Mouse (Mus musculus) myocyte (in vitro differentiated cells): ENCODE measurements around the gene Aig1. TPM values are rescaled to one million over a fixed set of nuclear protein-coding genes. Genes with fewer than 3 reads are reported as not detected.

ENCODE experiments used
- H3K27me3 ChIP-seq: one replicate; pipeline ENCODE4 v1.6.1; 2011; ENCODE audit not compliant: control insufficient read depth, insufficient read depth, insufficient read length
- H3K36me3 ChIP-seq: one replicate; pipeline ENCODE4 v1.6.1; 2011; ENCODE audit not compliant: control insufficient read depth, insufficient read depth
- H3K4me2 ChIP-seq: one replicate; pipeline ENCODE4 v1.6.1; 2011; ENCODE audit warnings: low read depth, control low read depth
- H3K4me3 ChIP-seq: one replicate; pipeline ENCODE4 v1.5.1; 2011; ENCODE audit warnings: mild to moderate bottlenecking, control low read depth, moderate library complexity
- H3K79me2 ChIP-seq: one replicate; pipeline ENCODE4 v1.6.1; 2011; ENCODE audit not compliant: control insufficient read depth, insufficient read depth
- H3ac ChIP-seq: one replicate; pipeline ENCODE4 v1.6.1; 2011; ENCODE audit not compliant: control insufficient read depth, insufficient read length
- CEBPB ChIP-seq: IDR thresholded peaks from 2 replicates; pipeline ENCODE4 v1.6.1; 2011; ENCODE audit warnings: mild to moderate bottlenecking, moderate library complexity; ENCODE audit not compliant: poor library complexity, insufficient read depth, severe bottlenecking
- E2F4 ChIP-seq: IDR thresholded peaks from one replicate; pipeline ENCODE4 v1.6.1; 2011; ENCODE audit warnings: mild to moderate bottlenecking, control low read depth, moderate library complexity; ENCODE audit not compliant: insufficient read depth
- MAX ChIP-seq: IDR thresholded peaks from one replicate; pipeline ENCODE4 v1.6.1; 2011; ENCODE audit warnings: low read depth, mild to moderate bottlenecking, control low read depth
- MYOD1 ChIP-seq, 3 experiments: IDR thresholded peaks; one replicate each; pipeline ENCODE4 v1.6.1; 2011; ENCODE audit warnings: control low read depth in 2 of 3, low read depth in 2 of 3, mild to moderate bottlenecking in 2 of 3, moderate library complexity in 1 of 3; ENCODE audit not compliant: insufficient read length in 2 of 3, control insufficient read depth in 1 of 3
- MYOG ChIP-seq, 3 experiments: IDR thresholded peaks; one replicate each; pipeline ENCODE4 v1.6.1; 2011; ENCODE audit warnings: control low read depth in 2 of 3, low read depth in 2 of 3, mild to moderate bottlenecking in 2 of 3; ENCODE audit not compliant: insufficient read length in 2 of 3, control insufficient read depth in 1 of 3, insufficient read depth in 1 of 3
- POLR2A ChIP-seq: IDR thresholded peaks from one replicate; pipeline ENCODE4 v1.6.1; 2011; ENCODE audit warnings: low read depth, mild to moderate bottlenecking, control low read depth, moderate library complexity; ENCODE audit not compliant: insufficient read length
- POLR2AphosphoS2 ChIP-seq: IDR thresholded peaks from one replicate; pipeline ENCODE4 v1.6.1; 2011; ENCODE audit warnings: low read depth, control low read depth; ENCODE audit not compliant: insufficient read length
- REST ChIP-seq: IDR thresholded peaks from one replicate; pipeline ENCODE4 v1.6.1; 2011; ENCODE audit warnings: mild to moderate bottlenecking, control low read depth, moderate library complexity; ENCODE audit not compliant: insufficient read depth, insufficient read length
- SRF ChIP-seq: IDR thresholded peaks from one replicate; pipeline ENCODE4 v1.6.1; 2011; ENCODE audit warnings: low read depth; ENCODE audit not compliant: control insufficient read depth, insufficient read length
- TCF12 ChIP-seq: IDR thresholded peaks from one replicate; pipeline ENCODE4 v1.6.1; 2011; ENCODE audit warnings: mild to moderate bottlenecking, control low read depth; ENCODE audit not compliant: poor library complexity, insufficient read depth, severe bottlenecking
- TCF3 ChIP-seq: IDR thresholded peaks from one replicate; pipeline ENCODE4 v1.6.1; 2011; ENCODE audit warnings: low read depth, control low read depth; ENCODE audit not compliant: insufficient read length
- USF1 ChIP-seq: IDR thresholded peaks from one replicate; pipeline ENCODE4 v1.6.1; 2011; ENCODE audit warnings: low read depth, mild to moderate bottlenecking, control low read depth, moderate library complexity
- polyA plus RNA-seq: library from polyadenylated mRNA; unstranded; fragments of >200 nt; fragmentation: generic; extraction: Trizol; gene quantifications from one replicate; pipeline ENCODE4 v1.2.1, GENCODE M21; 2012; ENCODE audit warnings: missing spikeins

The Aig1 gene
- polyA plus RNA-seq, 1 experiment = 31.3 TPM

DNA sequence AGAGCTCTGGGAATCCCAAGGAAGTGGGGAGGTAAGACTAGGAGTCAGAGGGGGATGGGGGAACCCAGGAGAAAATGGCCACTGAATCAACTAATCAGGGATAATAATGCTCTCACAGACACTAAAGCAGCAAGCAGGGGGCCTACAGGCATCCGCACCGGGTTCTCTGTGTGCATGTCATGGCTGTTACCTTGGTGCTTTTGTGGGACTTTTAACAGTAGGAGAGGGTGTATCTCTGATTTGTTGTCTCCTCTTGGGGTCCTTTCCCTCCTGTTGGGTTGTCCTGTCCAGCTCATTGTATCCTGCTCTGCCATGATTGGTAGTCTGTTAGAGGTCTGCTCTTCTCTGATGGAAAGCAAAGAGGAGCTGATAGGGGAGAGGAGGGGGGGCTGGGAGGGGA, 19.6 kb downstream of the Aig1 start:
- no peaks in the 10 kb centered on the region for H3K79me2 ChIP-seq
- H3ac ChIP-seq = no peak overlapping the region
- TF ChIP-seq CEBPB (no peak), MYOG (IDR thresholded peaks at IDR 0.05; ENCODE audit: control insufficient read depth in 1 of 3, insufficient read depth in 1 of 3, insufficient read length in 2 of 3, low read depth in 2 of 3) (no peak), POLR2A (no peak), USF1 (no peak), REST (no peak), TCF3 (no peak), MYOD1 (IDR thresholded peaks at IDR 0.05; ENCODE audit: control insufficient read depth in 1 of 3, insufficient read length in 2 of 3, low read depth in 2 of 3) (no peak)
- no peak overlapping the region for H3K4me2 ChIP-seq
- no peak overlapping the region for H3K4me3 ChIP-seq
- no peaks in the 10 kb centered on the region for H3K27me3 ChIP-seq
- H3K36me3 ChIP-seq = no peaks in the 10 kb centered on the region

DNA sequence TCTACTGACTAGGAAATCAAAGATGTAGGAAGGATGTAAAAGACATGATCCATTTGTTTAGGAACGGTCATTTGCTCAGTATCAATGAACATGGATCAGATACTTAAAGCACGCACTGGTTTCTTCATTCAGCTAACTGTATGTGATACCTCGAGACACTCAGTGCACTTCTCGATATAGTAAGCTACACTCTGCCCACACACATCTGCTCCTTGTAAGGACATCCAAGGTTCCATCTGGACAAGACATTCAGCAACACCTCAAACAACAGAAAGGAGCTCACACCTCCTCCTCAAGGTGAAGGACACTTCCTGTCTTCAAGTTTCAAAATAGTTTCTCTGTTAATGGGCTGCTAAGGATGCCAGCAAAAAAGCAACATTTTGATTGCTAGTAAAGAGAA, 23.9 kb downstream of the Aig1 start:
- no peaks in the 10 kb centered on the region for H3K36me3 ChIP-seq
- no peak overlapping the region for H3ac ChIP-seq
- TF ChIP-seq POLR2AphosphoS2 (no peak), MAX (no peak), POLR2A (no peak), MYOG (IDR thresholded peaks at IDR 0.05; ENCODE audit: control insufficient read depth in 1 of 3, insufficient read depth in 1 of 3, insufficient read length in 2 of 3, low read depth in 2 of 3) (no peak), REST (no peak), E2F4 (no peak), MYOD1 (IDR thresholded peaks at IDR 0.05; ENCODE audit: control insufficient read depth in 1 of 3, insufficient read length in 2 of 3, low read depth in 2 of 3) (no peak), CEBPB (no peak), USF1 (no peak), TCF3 (no peak), SRF (no peak), TCF12 (no peak)
- H3K4me2 ChIP-seq = no peak overlapping the region
- H3K4me3 ChIP-seq = no peak overlapping the region
- no peaks in the 10 kb centered on the region for H3K79me2 ChIP-seq
- no peaks in the 10 kb centered on the region for H3K27me3 ChIP-seq

DNA sequence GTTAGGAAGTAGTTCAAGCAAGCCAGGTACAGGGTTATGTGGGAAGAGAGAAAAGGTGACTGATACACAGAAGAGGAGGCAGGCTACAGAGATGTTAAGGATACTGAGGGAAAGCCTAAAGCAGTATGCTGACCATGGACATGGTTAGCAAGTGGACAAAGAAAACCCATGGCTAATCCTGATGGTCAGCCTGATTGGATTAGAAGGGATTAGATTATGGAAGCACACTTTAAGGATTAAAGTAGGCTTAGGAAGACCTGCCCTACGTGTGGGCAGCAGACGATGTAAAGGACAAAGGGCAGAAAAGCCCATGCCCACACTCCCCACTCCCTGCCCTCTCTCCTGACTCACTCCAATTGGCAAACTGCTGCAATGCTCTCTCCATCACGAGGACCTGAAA, 25.0 kb downstream of the Aig1 start:
- Histone ChIP-seq H3ac (no peak overlapping the region), H3K79me2 (no peaks in the 10 kb centered on the region), H3K4me2 (no peak overlapping the region), H3K36me3 (no peaks in the 10 kb centered on the region), H3K4me3 (no peak overlapping the region), H3K27me3 (no peaks in the 10 kb centered on the region)
- TF ChIP-seq CEBPB (no peak), MYOD1 (IDR thresholded peaks at IDR 0.05; ENCODE audit: control insufficient read depth in 1 of 3, insufficient read length in 2 of 3, low read depth in 2 of 3) (no peak), E2F4 (no peak), MAX (no peak), REST (no peak), SRF (no peak)

DNA sequence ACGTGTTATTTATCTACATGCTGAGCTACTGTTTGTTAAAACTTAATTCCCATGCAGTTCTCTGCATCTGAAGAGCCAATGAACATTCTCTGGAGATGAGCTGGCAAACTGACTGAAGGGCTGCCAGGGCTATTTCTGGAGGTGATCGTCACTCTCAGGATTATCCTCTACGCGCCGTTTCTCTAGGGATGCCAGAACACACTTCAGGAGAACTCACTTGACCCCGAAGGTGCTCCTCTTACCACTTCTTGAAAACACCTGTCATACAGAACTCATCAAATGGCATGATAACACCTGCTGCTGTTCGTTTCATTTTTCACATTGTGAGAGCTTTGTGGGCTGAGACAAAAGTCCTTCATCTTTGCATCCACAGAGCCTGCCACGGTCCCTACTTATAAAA, 25.9 kb downstream of the Aig1 start:
- no peak overlapping the region for H3ac ChIP-seq
- peak; percentile 81 to 85 (median 84) for TF ChIP-seq MYOD1 (IDR thresholded peaks at IDR 0.05; ENCODE audit: control insufficient read depth in 1 of 3, insufficient read length in 2 of 3, low read depth in 2 of 3)
- TF ChIP-seq POLR2A = no peak
- TF ChIP-seq TCF12 = peak; percentile 63
- TF ChIP-seq E2F4 = no peak
- TF ChIP-seq USF1 = no peak
- peak in 1 of 3 experiments; percentile 56 for TF ChIP-seq MYOG (IDR thresholded peaks at IDR 0.05; ENCODE audit: control insufficient read depth in 1 of 3, insufficient read depth in 1 of 3, insufficient read length in 2 of 3, low read depth in 2 of 3)
- H3K27me3 ChIP-seq = no peaks in the 10 kb centered on the region
- no peak overlapping the region for H3K4me3 ChIP-seq
- peak overlapping the region; percentile 54 for H3K4me2 ChIP-seq
- no peaks in the 10 kb centered on the region for H3K79me2 ChIP-seq
- no peaks in the 10 kb centered on the region for H3K36me3 ChIP-seq

DNA sequence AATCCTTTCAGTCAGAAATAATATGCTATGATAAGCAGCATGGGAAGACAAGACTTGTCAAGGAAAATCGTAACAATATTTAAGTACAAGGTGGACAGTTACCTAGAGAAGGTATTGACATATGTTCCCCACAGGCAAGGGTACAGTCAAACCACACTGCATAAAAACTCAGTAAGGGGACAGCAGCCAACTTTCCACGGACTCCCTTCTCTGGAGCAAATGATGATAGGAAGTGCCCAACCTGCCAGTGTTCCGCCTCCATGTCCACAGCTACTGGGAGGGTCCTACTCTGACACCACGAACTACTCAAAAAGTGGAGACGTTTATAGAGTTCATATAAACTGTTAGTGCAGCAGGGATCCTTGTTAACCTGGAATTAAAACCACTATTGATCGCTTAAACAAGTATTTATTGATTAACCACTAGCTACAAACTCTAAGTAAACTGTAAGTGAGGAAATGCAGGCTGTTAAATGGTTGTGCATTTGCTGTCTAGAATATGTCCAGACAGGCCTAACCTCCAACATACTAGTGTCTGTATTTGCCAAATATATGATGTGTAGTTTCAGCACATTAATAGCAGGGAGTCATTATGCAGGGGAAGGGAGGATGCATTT, 30.2 kb downstream of the Aig1 start:
- no peak overlapping the region for H3ac ChIP-seq
- H3K36me3 ChIP-seq = no peaks in the 10 kb centered on the region
- H3K79me2 ChIP-seq = no peaks in the 10 kb centered on the region
- no peak overlapping the region for H3K4me2 ChIP-seq
- no peak for TF ChIP-seq TCF3
- no peak for TF ChIP-seq POLR2A
- TF ChIP-seq TCF12 = no peak
- no peak for TF ChIP-seq SRF
- no peak for TF ChIP-seq POLR2AphosphoS2
- TF ChIP-seq REST = no peak
- TF ChIP-seq E2F4 = no peak
- TF ChIP-seq USF1 = no peak
- no peak for TF ChIP-seq MYOD1 (IDR thresholded peaks at IDR 0.05; ENCODE audit: control insufficient read depth in 1 of 3, insufficient read length in 2 of 3, low read depth in 2 of 3)
- no peak for TF ChIP-seq MAX
- TF ChIP-seq MYOG (IDR thresholded peaks at IDR 0.05; ENCODE audit: control insufficient read depth in 1 of 3, insufficient read depth in 1 of 3, insufficient read length in 2 of 3, low read depth in 2 of 3) = no peak
- no peak for TF ChIP-seq CEBPB
- no peak overlapping the region for H3K4me3 ChIP-seq
- no peaks in the 10 kb centered on the region for H3K27me3 ChIP-seq
